Mouse (Mus musculus) kidney, adult 8-10 months (tissue): ENCODE data around the gene Cenpl.

Experiments
- DNase-seq, 2 experiments: peaks; one replicate each; pipeline ENCODE4 v3.0.0; 2022

The Cenpl gene

GRCm38 (mm10) chr1:161046972-161047371 lies 23.5 kb upstream of the Cenpl start:
- no peak for DNase-seq

- no peak for DNase-seq
Measured at GRCm38 (mm10) chr1:161057164-161057563, 13.3 kb upstream of the Cenpl start.

- no peak for DNase-seq
Measured at GRCm38 (mm10) chr1:161063351-161063750, 7.2 kb upstream of the Cenpl start.

GRCm38 (mm10) chr1:161071272-161071620 lies 733 bp downstream of the Cenpl start:
- no peak for DNase-seq

GRCm38 (mm10) chr1:161076238-161076637 lies 5.7 kb downstream of the Cenpl start:
- DNase-seq, result peak; percentile 67 to 71

GRCm38 (mm10) chr1:161077243-161077642 lies 6.7 kb downstream of the Cenpl start:
- DNase-seq, result no peak

- no peak for DNase-seq
Measured at GRCm38 (mm10) chr1:161099721-161100405, 29.4 kb downstream of the Cenpl start.

GRCm38 (mm10) chr1:161103842-161104241 lies 33.3 kb downstream of the Cenpl start:
- no peak for DNase-seq

- DNase-seq, result peak; percentile 41 to 64
Measured at GRCm38 (mm10) chr1:161109216-161109615, 38.7 kb downstream of the Cenpl start.

- peak in 1 of 2 experiments; percentile 39 for DNase-seq
Measured at GRCm38 (mm10) chr1:161114591-161114990, 44.1 kb downstream of the Cenpl start.

GRCm38 (mm10) chr1:161122661-161123418 lies 52.3 kb downstream of the Cenpl start:
- peak; percentile 62 to 76 for DNase-seq

- DNase-seq, result peak; percentile 80 to 83
Measured at GRCm38 (mm10) chr1:161126461-161126860, 55.9 kb downstream of the Cenpl start.

GRCm38 (mm10) chr1:161130726-161131664 lies 60.5 kb downstream of the Cenpl start, which contains the start of gene Klhl20:
Klhl20 (minus strand) TSS chr1:161131511.
- DNase-seq, result peak; percentile 93 to 97
